Mouse (Mus musculus) gastrocnemius, adult 2 months (tissue): Measurements from ENCODE around the gene Tmc1. TPM values are rescaled to one million over a fixed set of nuclear protein-coding genes. Genes with fewer than 3 reads are reported as not detected.

Source experiments
- DNase-seq: peaks from one replicate; pipeline ENCODE4 v3.0.0; 2022
- H3K27ac ChIP-seq: fragments of 200-600 bp; 2 replicates; pipeline ENCODE4 v1.8.1; 2022; ENCODE audit warnings: mild to moderate bottlenecking
- H3K4me3 ChIP-seq: fragments of 200-600 bp; 2 replicates; pipeline ENCODE4 v1.8.1; 2022; ENCODE audit warnings: mild to moderate bottlenecking, moderate library complexity
- CTCF ChIP-seq: fragments of 200-600 bp; IDR thresholded peaks from 2 replicates; pipeline ENCODE4 v1.8.1; 2022; ENCODE audit warnings: antibody characterized with exemption, mild to moderate bottlenecking, moderate library complexity
- intact Hi-C: fragments of 180-260 bp; cut with DNase I; formaldehyde crosslinking; loops from one replicate; pipeline ENCODE4 v1.15.1; 2025
- total RNA-seq, 2 experiments: library from RNA; stranded (reverse); gene quantifications; 2 replicates each; pipeline ENCODE4 v1.2.3; 2021

The Tmc1 gene
- total RNA-seq, 2 experiments from 2014 or later: not detected

GRCm38 (mm10) chr19:20861779-20862178 is 92.2 kb downstream of the Tmc1 start:
- no peak for DNase-seq
- intact Hi-C loops: no loop called here
- no peak for TF ChIP-seq CTCF
- Histone ChIP-seq H3K4me3 (no peak overlapping the region), H3K27ac (no peak overlapping the region)

GRCm38 (mm10) chr19:20860270-20860669 is 93.7 kb downstream of the Tmc1 start:
- Histone ChIP-seq H3K4me3 (no peak overlapping the region), H3K27ac (no peak overlapping the region)
- intact Hi-C loops: no loop called here
- no peak for DNase-seq
- no peak for TF ChIP-seq CTCF

- intact Hi-C loops: no loop called here
These were observed 96.2 kb downstream of the Tmc1 start for GRCm38 (mm10) chr19:20857819-20858218.

GRCm38 (mm10) chr19:20848906-20849305 is 105.1 kb downstream of the Tmc1 start:
- peak; percentile 47 for TF ChIP-seq CTCF
- no peak overlapping the region for H3K27ac ChIP-seq
- intact Hi-C loops: loop anchor here (5.0 kb wide), 1 partner anchor 713 kb away; no protein-coding TSS in a partner anchor
- no peak overlapping the region for H3K4me3 ChIP-seq
- no peak for DNase-seq

More at GRCm38 (mm10) chr19:20857819-20858218, 96.2 kb downstream of the Tmc1 start:
- H3K27ac ChIP-seq: no peak overlapping the region
- H3K4me3 ChIP-seq: no peak overlapping the region
- DNase-seq: no peak
- no peak for TF ChIP-seq CTCF

GRCm38 (mm10) chr19:20847476-20848073 is 106.4 kb downstream of the Tmc1 start:
- H3K4me3 ChIP-seq: no peak overlapping the region
- no peak overlapping the region for H3K27ac ChIP-seq
- intact Hi-C loops: loop anchor here (5.0 kb wide), 1 partner anchor 715 kb away; no protein-coding TSS in a partner anchor
- no peak for DNase-seq
- TF ChIP-seq CTCF: no peak

- intact Hi-C loops: no loop called here
- H3K27ac ChIP-seq: no peak overlapping the region
- TF ChIP-seq CTCF: no peak
- H3K4me3 ChIP-seq: no peak overlapping the region
- no peak for DNase-seq
These were observed 116.6 kb downstream of the Tmc1 start for GRCm38 (mm10) chr19:20837422-20837821.

GRCm38 (mm10) chr19:20836055-20836845 is 117.8 kb downstream of the Tmc1 start:
- TF ChIP-seq CTCF: no peak
- Histone ChIP-seq H3K4me3 (no peak overlapping the region), H3K27ac (no peak overlapping the region)
- DNase-seq: peak; percentile 20
- intact Hi-C loops: no loop called here

- H3K4me3 ChIP-seq: no peak overlapping the region
- intact Hi-C loops: no loop called here
- TF ChIP-seq CTCF: no peak
- no peak overlapping the region for H3K27ac ChIP-seq
- no peak for DNase-seq
These were observed 119.1 kb downstream of the Tmc1 start for GRCm38 (mm10) chr19:20834895-20835294.

- no peak for DNase-seq
- no peak overlapping the region for H3K27ac ChIP-seq
- H3K4me3 ChIP-seq: no peak overlapping the region
- no peak for TF ChIP-seq CTCF
- intact Hi-C loops: loop anchor here (2.0 kb wide), 1 partner anchor 765 kb away; no protein-coding TSS in a partner anchor
These were observed 154.5 kb downstream of the Tmc1 start for GRCm38 (mm10) chr19:20799460-20799859.

- Histone ChIP-seq H3K4me3 (no peak overlapping the region), H3K27ac (no peak overlapping the region)
- intact Hi-C loops: loop anchor here (2.0 kb wide), 1 partner anchor 767 kb away; no protein-coding TSS in a partner anchor
- peak; percentile 63 for TF ChIP-seq CTCF
- no peak for DNase-seq
These were observed 156.4 kb downstream of the Tmc1 start for GRCm38 (mm10) chr19:20797558-20798101.

GRCm38 (mm10) chr19:20796001-20796400 is 158.0 kb downstream of the Tmc1 start:
- Histone ChIP-seq H3K4me3 (no peak overlapping the region), H3K27ac (no peak overlapping the region)
- intact Hi-C loops: no loop called here
- no peak for TF ChIP-seq CTCF
- DNase-seq: no peak

- DNase-seq: no peak
- Histone ChIP-seq H3K27ac (no peak overlapping the region), H3K4me3 (no peak overlapping the region)
- intact Hi-C loops: no loop called here
- no peak for TF ChIP-seq CTCF
These were observed 159.0 kb downstream of the Tmc1 start for GRCm38 (mm10) chr19:20794999-20795398.

GRCm38 (mm10) chr19:20792811-20793210 is 161.2 kb downstream of the Tmc1 start:
- TF ChIP-seq CTCF: no peak
- DNase-seq: no peak
- intact Hi-C loops: no loop called here

More at GRCm38 (mm10) chr19:20792811-20793210, 161.2 kb downstream of the Tmc1 start:
- Histone ChIP-seq H3K4me3 (no peak overlapping the region), H3K27ac (no peak overlapping the region)
